Mouse (Mus musculus): ENCODE data around the gene Depdc7. TPM values are rescaled to one million over a fixed set of nuclear protein-coding genes. Genes with fewer than 3 reads are reported as not detected.

Depdc7 gene
- 1 to 10 TPM; 1.6 to 2.0 TPM for total RNA-seq (2021)
- 0.21 and 0.59 TPM in 2 replicates for polyA plus RNA-seq (2012; rRNA removed)
- long read RNA-seq, partial matches to known transcripts: 0 of 2 reads
- long read RNA-seq, other reads (novel, unspliced or antisense): 0 of 2 reads

GRCm38 (mm10) chr2:104742741-104743064 is at the start of gene Depdc7:
Gene Depdc7, minus strand, starts transcription at chr2:104742878.
- peak; percentile 95 for DNase-seq

- DNase-seq: no peak
Measured at GRCm38 (mm10) chr2:104774763-104775162, 32.1 kb upstream of the Depdc7 start.

- DNase-seq: no peak
Measured at GRCm38 (mm10) chr2:104768697-104769096, 26.0 kb upstream of the Depdc7 start.

GRCm38 (mm10) chr2:104764018-104764417 is 21.3 kb upstream of the Depdc7 start:
- no peak for DNase-seq

GRCm38 (mm10) chr2:104763134-104763703 is 20.5 kb upstream of the Depdc7 start:
- no peak for DNase-seq

- no peak for DNase-seq
Measured at GRCm38 (mm10) chr2:104750611-104751010, 7.9 kb upstream of the Depdc7 start.

GRCm38 (mm10) chr2:104748652-104749183 is 6.0 kb upstream of the Depdc7 start:
- no peak for DNase-seq

- no peak for DNase-seq
Measured at GRCm38 (mm10) chr2:104746251-104746650, 3.6 kb upstream of the Depdc7 start.

- no peak for DNase-seq
Measured at GRCm38 (mm10) chr2:104743971-104744370, 1.3 kb upstream of the Depdc7 start.

- peak; percentile 14 for DNase-seq
Measured at GRCm38 (mm10) chr2:104743160-104743559, 482 bp upstream of the Depdc7 start.

GRCm38 (mm10) chr2:104741896-104742740 is 560 bp downstream of the Depdc7 start:
- DNase-seq: no peak

- no peak for DNase-seq
Measured at GRCm38 (mm10) chr2:104741015-104741758, 1.5 kb downstream of the Depdc7 start.

- DNase-seq: no peak
Measured at GRCm38 (mm10) chr2:104740248-104740949, 2.3 kb downstream of the Depdc7 start.

GRCm38 (mm10) chr2:104739691-104740090 is 3.0 kb downstream of the Depdc7 start:
- no peak for DNase-seq

GRCm38 (mm10) chr2:104736241-104736640 is 6.4 kb downstream of the Depdc7 start:
- DNase-seq: no peak

GRCm38 (mm10) chr2:104732562-104733256 is 10.0 kb downstream of the Depdc7 start:
- peak; percentile 10 for DNase-seq

GRCm38 (mm10) chr2:104732033-104732444 is 10.6 kb downstream of the Depdc7 start:
- DNase-seq: no peak

- DNase-seq: no peak
Measured at GRCm38 (mm10) chr2:104727369-104727768, 15.3 kb downstream of the Depdc7 start.

GRCm38 (mm10) chr2:104722021-104722420 is 20.7 kb downstream of the Depdc7 start:
- no peak for DNase-seq

- no peak for DNase-seq
Measured at GRCm38 (mm10) chr2:104717827-104718226, 24.9 kb downstream of the Depdc7 start.

GRCm38 (mm10) chr2:104717231-104717735 is 25.4 kb downstream of the Depdc7 start:
- DNase-seq: no peak
